Mouse (Mus musculus) kidney, postnatal 14 days (tissue): ENCODE measurements around the gene Mrs2.

ENCODE experiments used
- DNase-seq: peaks from one replicate; pipeline ENCODE4 v3.0.0; 2022; ENCODE audit warnings: mixed read lengths

Mrs2 gene

GRCm38 (mm10) chr13:25019793-25020539 is at the start of gene Mrs2:
TSS of gene Mrs2 (minus strand) at chr13:25020379.
- peak; percentile 96 for DNase-seq

- DNase-seq, result no peak
Observed at GRCm38 (mm10) chr13:25069765-25070164, 49.6 kb upstream of the Mrs2 start.

GRCm38 (mm10) chr13:25067183-25067582 is 47.0 kb upstream of the Mrs2 start:
- no peak for DNase-seq

- DNase-seq, result no peak
Observed at GRCm38 (mm10) chr13:25066659-25067058, 46.5 kb upstream of the Mrs2 start.

- peak; percentile 80 for DNase-seq
Observed at GRCm38 (mm10) chr13:25055873-25056667, 35.9 kb upstream of the Mrs2 start, which contains the start of gene Dcdc2a. TSS of gene Dcdc2a (plus strand) at chr13:25056004.

- DNase-seq, result peak; percentile 79
Observed at GRCm38 (mm10) chr13:25055111-25055554, 35.0 kb upstream of the Mrs2 start.

GRCm38 (mm10) chr13:25052671-25053070 is 32.5 kb upstream of the Mrs2 start:
- DNase-seq, result no peak

- no peak for DNase-seq
Observed at GRCm38 (mm10) chr13:25039488-25039887, 19.3 kb upstream of the Mrs2 start.

GRCm38 (mm10) chr13:25027114-25027425 is 6.9 kb upstream of the Mrs2 start:
- no peak for DNase-seq

GRCm38 (mm10) chr13:25026409-25027113 is 6.4 kb upstream of the Mrs2 start:
- DNase-seq, result no peak

GRCm38 (mm10) chr13:25024655-25025054 is 4.5 kb upstream of the Mrs2 start:
- DNase-seq, result peak; percentile 56

GRCm38 (mm10) chr13:25023129-25023528 is 3.0 kb upstream of the Mrs2 start:
- no peak for DNase-seq

GRCm38 (mm10) chr13:25022386-25022785 is 2.2 kb upstream of the Mrs2 start:
- no peak for DNase-seq

GRCm38 (mm10) chr13:25020540-25020892 is 337 bp upstream of the Mrs2 start:
- DNase-seq, result no peak

- no peak for DNase-seq
Observed at GRCm38 (mm10) chr13:25018316-25018715, 1.9 kb downstream of the Mrs2 start.

- peak; percentile 42 for DNase-seq
Observed at GRCm38 (mm10) chr13:25007115-25007514, 13.1 kb downstream of the Mrs2 start.

- DNase-seq, result no peak
Observed at GRCm38 (mm10) chr13:25002965-25003364, 17.2 kb downstream of the Mrs2 start.

GRCm38 (mm10) chr13:24999538-24999937 is 20.6 kb downstream of the Mrs2 start:
- no peak for DNase-seq

GRCm38 (mm10) chr13:24993160-24993559 is 27.0 kb downstream of the Mrs2 start:
- DNase-seq, result peak; percentile 27

- DNase-seq, result peak; percentile 49
Observed at GRCm38 (mm10) chr13:24989006-24989405, 31.2 kb downstream of the Mrs2 start.

GRCm38 (mm10) chr13:24988391-24988790 is 31.8 kb downstream of the Mrs2 start:
- peak; percentile 74 for DNase-seq

- no peak for DNase-seq
Observed at GRCm38 (mm10) chr13:24985435-24985834, 34.7 kb downstream of the Mrs2 start.

- no peak for DNase-seq
Observed at GRCm38 (mm10) chr13:24981031-24981430, 39.1 kb downstream of the Mrs2 start.
